Mouse (Mus musculus) cerebellum, postnatal 14 days (tissue): ENCODE measurements around the gene Fam45a.

Source experiments
- DNase-seq, 2 experiments: peaks; one replicate each; pipeline ENCODE4 v3.0.0; 2021; ENCODE audit warnings: mixed read lengths in 2 of 2

Fam45a gene

GRCm38 (mm10) chr19:60811098-60812035 is at the start of gene Fam45a:
Fam45a (plus strand) TSS chr19:60811585.
- DNase-seq = peak; percentile 90

- DNase-seq = no peak
Measured at GRCm38 (mm10) chr19:60773366-60773765, 38.0 kb upstream of the Fam45a start.

GRCm38 (mm10) chr19:60782034-60782433 is 29.4 kb upstream of the Fam45a start:
- DNase-seq = no peak

- DNase-seq = no peak
Measured at GRCm38 (mm10) chr19:60784712-60785111, 26.7 kb upstream of the Fam45a start.

- no peak for DNase-seq
Measured at GRCm38 (mm10) chr19:60787465-60788150, 23.8 kb upstream of the Fam45a start.

GRCm38 (mm10) chr19:60788214-60788960 is 23.0 kb upstream of the Fam45a start:
- no peak for DNase-seq

- no peak for DNase-seq
Measured at GRCm38 (mm10) chr19:60789452-60789851, 21.9 kb upstream of the Fam45a start.

GRCm38 (mm10) chr19:60789919-60790506 is 21.4 kb upstream of the Fam45a start:
- peak; percentile 66 to 79 for DNase-seq

- peak; percentile 96 to 98 for DNase-seq
Measured at GRCm38 (mm10) chr19:60790551-60791161, 20.7 kb upstream of the Fam45a start, which contains the start of gene Eif3a. Eif3a (minus strand) TSS chr19:60790658.

- peak in 1 of 2 experiments; percentile 15 for DNase-seq
Measured at GRCm38 (mm10) chr19:60791164-60791563, 20.2 kb upstream of the Fam45a start.

- DNase-seq = no peak
Measured at GRCm38 (mm10) chr19:60793170-60793707, 18.1 kb upstream of the Fam45a start.

GRCm38 (mm10) chr19:60795244-60795643 is 16.1 kb upstream of the Fam45a start:
- DNase-seq = no peak

- DNase-seq = no peak
Measured at GRCm38 (mm10) chr19:60797415-60797814, 14.0 kb upstream of the Fam45a start.

GRCm38 (mm10) chr19:60799867-60800569 is 11.4 kb upstream of the Fam45a start:
- no peak for DNase-seq

GRCm38 (mm10) chr19:60804903-60805302 is 6.5 kb upstream of the Fam45a start:
- DNase-seq = no peak

GRCm38 (mm10) chr19:60809927-60810326 is 1.5 kb upstream of the Fam45a start:
- no peak for DNase-seq

- DNase-seq = no peak
Measured at GRCm38 (mm10) chr19:60812036-60812389, 628 bp downstream of the Fam45a start.

GRCm38 (mm10) chr19:60813133-60813532 is 1.7 kb downstream of the Fam45a start:
- DNase-seq = no peak

GRCm38 (mm10) chr19:60818677-60819076 is 7.3 kb downstream of the Fam45a start:
- DNase-seq = no peak

GRCm38 (mm10) chr19:60837747-60838146 is 26.4 kb downstream of the Fam45a start:
- peak; percentile 73 to 84 for DNase-seq

GRCm38 (mm10) chr19:60843324-60843723 is 31.9 kb downstream of the Fam45a start:
- DNase-seq = no peak
